In the genomic region with DNA sequence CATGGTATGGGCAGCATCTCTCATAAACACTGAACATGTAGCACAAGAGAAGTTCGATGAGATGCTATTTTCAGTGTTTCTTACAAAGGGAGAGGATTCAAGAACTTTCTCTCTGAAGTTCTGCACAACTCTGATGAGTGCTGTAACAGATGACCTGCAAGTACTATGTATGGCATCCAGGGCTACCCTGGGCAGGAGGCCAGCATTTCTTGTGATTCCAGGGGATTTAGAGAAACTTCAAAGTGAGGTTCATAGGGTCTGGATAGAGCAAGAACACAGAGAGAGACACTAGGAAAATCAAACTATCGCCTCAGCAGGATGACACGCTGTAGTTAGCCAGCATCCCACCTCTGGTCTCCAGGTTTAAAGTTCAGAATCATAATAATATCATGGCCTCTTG, we compare ENCODE assay signal across 14 mouse cellular contexts. TPM values are rescaled to one million over a fixed set of nuclear protein-coding genes. Genes with fewer than 3 reads are reported as not detected.
A peak's percentile ranks its signal among the peaks of the same experiment; 100 is the strongest.
DNase-seq lines count a peak whose midpoint lies in the region; ATAC-seq lines count a peak whose summit lies in the region.
"Had no signal": no experiment of that assay in that cellular context is flagged by ENCODE, and none has a peak within 500 bp of the region (broad histone marks: within the 10 kb centered on the region; RNA-seq: fewer than 3 reads in every experiment).

No protein-coding gene starts in this region.

- no peak for ATAC-seq in forebrain, embryonic 16.5 days
- peak; percentile 51 for ATAC-seq in lung, embryonic 15.5 days (ENCODE audit: borderline replicate concordance, extremely low read depth, low FRiP score, low TSS enrichment)
- ATAC-seq in CD4-positive, CD25-positive, alpha-beta regulatory T cell, adult 4 months: no peak
- ATAC-seq: midbrain, embryonic 13.5 days had no signal

- no peak overlapping the region for H3K9ac ChIP-seq in forebrain, embryonic 16.5 days (replicated peaks; ENCODE audit: low read depth, low read length)
- H3K9ac ChIP-seq in lung, embryonic 15.5 days: no peak overlapping the region
- H3K9ac ChIP-seq: liver, embryonic 15.5 days; midbrain, embryonic 13.5 days had no signal

- H3K27ac ChIP-seq in forebrain, embryonic 10.5 days: peak overlapping the region; percentile 21; the same call in 1 of the 2 replicates
- no peak overlapping the region for H3K27ac ChIP-seq in forebrain, embryonic 16.5 days (ENCODE audit: low read length)
- peak overlapping the region; percentile 78 for H3K27ac ChIP-seq in lung, embryonic 15.5 days
- 0 out of 2 replicates have a peak overlapping the region, but pooled peaks have one; percentile 16 for H3K27ac ChIP-seq in limb, embryonic 10.5 days
- H3K27ac ChIP-seq: liver, embryonic 15.5 days; midbrain, embryonic 13.5 days had no signal

- 88% methylated on average over 3 of the region's 3 CpGs for WGBS in forebrain, embryonic 10.5 days
- 83% methylated on average over 3 of the region's 3 CpGs for WGBS in forebrain, embryonic 16.5 days
- WGBS in lung, embryonic 15.5 days: 38% methylated on average over 3 of the region's 3 CpGs
- 75% methylated on average over 3 of the region's 3 CpGs for WGBS in limb, embryonic 10.5 days

- H3K36me3 ChIP-seq in forebrain, embryonic 10.5 days (replicated peaks): no peaks in the 10 kb centered on the region
- H3K36me3 ChIP-seq in forebrain, embryonic 16.5 days (ENCODE audit: control insufficient read depth, insufficient read depth): no peaks in the 10 kb centered on the region
- H3K36me3 ChIP-seq in lung, embryonic 15.5 days: no peaks in the 10 kb centered on the region
- H3K36me3 ChIP-seq in limb, embryonic 10.5 days: no peaks in the 10 kb centered on the region
- H3K36me3 ChIP-seq: liver, embryonic 15.5 days; midbrain, embryonic 13.5 days had no signal

- H3K4me2 ChIP-seq in forebrain, embryonic 16.5 days (ENCODE audit: low read length): no peak overlapping the region
- peak overlapping the region; percentile 23; the same call in 1 of the 2 replicates for H3K4me2 ChIP-seq in lung, embryonic 15.5 days
- H3K4me2 ChIP-seq: liver, embryonic 15.5 days; midbrain, embryonic 13.5 days had no signal

- no peak overlapping the region for H3K4me3 ChIP-seq in forebrain, embryonic 10.5 days
- no peak overlapping the region for H3K4me3 ChIP-seq in forebrain, embryonic 16.5 days (replicated peaks; ENCODE audit: low read length)
- no peak overlapping the region for H3K4me3 ChIP-seq in lung, embryonic 15.5 days
- H3K4me3 ChIP-seq in limb, embryonic 10.5 days: no peak overlapping the region
- H3K4me3 ChIP-seq: liver, embryonic 15.5 days; midbrain, embryonic 13.5 days; myocyte had no signal

- DNase-seq in forebrain, embryonic 10.5 days (ENCODE audit: extremely low spot score, low spot score): no peak
- DNase-seq in lung, postnatal 10 days: no peak
- no peak for DNase-seq in limb, embryonic 10.5 days (ENCODE audit: low spot score)
- DNase-seq in right cerebral cortex, postnatal 4 days: no peak
- no peak for DNase-seq in right cerebral cortex, postnatal 10 days (ENCODE audit: low spot score in 2 of 2)
- DNase-seq: cerebellum, adult 9-10 months; kidney, postnatal 36 days; thymus, adult 2 months had no signal

- H3K9me3 ChIP-seq in forebrain, embryonic 10.5 days: no peaks in the 10 kb centered on the region
- H3K9me3 ChIP-seq in forebrain, embryonic 16.5 days (ENCODE audit: control insufficient read depth, low read length): no peaks in the 10 kb centered on the region
- H3K9me3 ChIP-seq in lung, embryonic 15.5 days: no peaks in the 10 kb centered on the region
- H3K9me3 ChIP-seq in limb, embryonic 10.5 days (replicated peaks): no peaks in the 10 kb centered on the region
- H3K9me3 ChIP-seq: liver, embryonic 15.5 days; midbrain, embryonic 13.5 days had no signal

- peaks cover 28% of the 10 kb centered on the region for H3K4me1 ChIP-seq in forebrain, embryonic 10.5 days
- peaks cover 3% of the 10 kb centered on the region for H3K4me1 ChIP-seq in forebrain, embryonic 16.5 days (replicated peaks; ENCODE audit: control insufficient read depth, insufficient read depth, low read length)
- H3K4me1 ChIP-seq in lung, embryonic 15.5 days: peaks cover 18% of the 10 kb centered on the region
- peaks cover 19% of the 10 kb centered on the region for H3K4me1 ChIP-seq in limb, embryonic 10.5 days
- H3K4me1 ChIP-seq: liver, embryonic 15.5 days; midbrain, embryonic 13.5 days had no signal

- peaks cover 61% of the 10 kb centered on the region for H3K27me3 ChIP-seq in forebrain, embryonic 10.5 days (ENCODE audit: poor library complexity, severe bottlenecking)
- no peaks in the 10 kb centered on the region for H3K27me3 ChIP-seq in forebrain, embryonic 16.5 days (replicated peaks; ENCODE audit: control insufficient read depth, insufficient read depth, low read length)
- no peaks in the 10 kb centered on the region for H3K27me3 ChIP-seq in lung, embryonic 15.5 days
- peaks cover 19% of the 10 kb centered on the region; the same call in 1 of the 2 replicates for H3K27me3 ChIP-seq in limb, embryonic 10.5 days (ENCODE audit: low read depth, poor library complexity, severe bottlenecking)

RNA-seq across cellular contexts. Expression of a gene that starts 31.9 kb away (rescaled TPM):
- 42.5 and 49.0 TPM in 2 replicates for polyA plus RNA-seq in forebrain, embryonic 10.5 days (2016; fragmentation: Nextera tagmentation; extraction: Ambion mirVana)
- polyA plus RNA-seq in forebrain, embryonic 16.5 days (2015; fragmentation: Nextera tagmentation; extraction: Ambion mirVana): 9.6 and 14.5 TPM in 2 replicates
- polyA plus RNA-seq in lung, embryonic 15.5 days (2015; fragmentation: Nextera tagmentation; extraction: Ambion mirVana): 47.1 and 49.2 TPM in 2 replicates
- polyA plus RNA-seq in limb, embryonic 10.5 days (2016; fragmentation: Nextera tagmentation; extraction: Ambion mirVana): 39.5 and 45.5 TPM in 2 replicates
- under 1 TPM in 1 of 2 experiments, not detected in 1; 0.22 TPM for polyA plus RNA-seq in CD4-positive, CD25-positive, alpha-beta regulatory T cell, adult 4 months (2017; shearing (Covaris generic))
